Mouse (Mus musculus) kidney, postnatal 0 days (tissue): ENCODE data around the gene Sik3. TPM values are rescaled to one million over a fixed set of nuclear protein-coding genes. Genes with fewer than 3 reads are reported as not detected.
A peak's percentile ranks its signal among the peaks of the same experiment; 100 is the strongest.
"Not testable (repeated sequence)": the region's sequence is repeated elsewhere in the genome, so short reads cannot be mapped to it uniquely, and the experiment has no call there.

ENCODE experiments used
- ATAC-seq: fragments of 200-750 bp; cut with Nextera tagmentation; replicated peaks from 2 replicates; pipeline ENCODE4 v1.8.0; 2017; ENCODE audit warnings: low read depth, moderate number of reproducible peaks, moderate TSS enrichment, moderate library complexity; ENCODE audit not compliant: low FRiP score
- DNase-seq: peaks from one replicate; pipeline ENCODE4 v3.0.0-alpha.2; 2016; ENCODE audit warnings: low spot score
- H3K27ac ChIP-seq: fragments of 300-500 bp; sonication (generic); 2 replicates; pipeline ENCODE4 v1.5.1; 2014; ENCODE audit warnings: mild to moderate bottlenecking
- H3K27me3 ChIP-seq: fragments of 300-500 bp; sonication (generic); 2 replicates; pipeline ENCODE4 v1.6.1; 2014; ENCODE audit warnings: low read length, mixed read lengths; ENCODE audit not compliant: insufficient read depth
- H3K36me3 ChIP-seq: fragments of 300-500 bp; sonication (generic); 2 replicates; pipeline ENCODE4 v1.6.1; 2014; ENCODE audit warnings: low read length, mixed read lengths; ENCODE audit not compliant: insufficient read depth
- H3K4me1 ChIP-seq: fragments of 300-500 bp; sonication (generic); replicated peaks from 2 replicates; pipeline ENCODE4 v1.6.1; 2014; ENCODE audit warnings: antibody characterized with exemption, low read length, mixed read lengths; ENCODE audit not compliant: insufficient read depth
- H3K4me2 ChIP-seq: fragments of 300-500 bp; sonication (generic); 2 replicates; pipeline ENCODE4 v1.6.1; 2014; ENCODE audit warnings: mild to moderate bottlenecking, low read length, moderate library complexity, mixed read lengths
- H3K4me3 ChIP-seq: fragments of 300-500 bp; sonication (generic); replicated peaks from 2 replicates; pipeline ENCODE4 v1.5.1; 2014; ENCODE audit warnings: low read depth, low read length
- H3K9ac ChIP-seq: fragments of 300-500 bp; sonication (generic); 2 replicates; pipeline ENCODE4 v1.6.1; 2014; ENCODE audit warnings: low read depth, low read length
- H3K9me3 ChIP-seq: fragments of 300-500 bp; sonication (generic); replicated peaks from 2 replicates; pipeline ENCODE4 v1.6.1; 2016; ENCODE audit warnings: low read length, inconsistent platforms, mixed read lengths
- CTCF ChIP-seq: IDR thresholded peaks from 2 replicates; pipeline ENCODE4 v1.5.1; 2016; ENCODE audit warnings: antibody characterized with exemption, low read depth, mild to moderate bottlenecking, moderate library complexity
- WGBS: fragments of 180-500 bp; shearing (Covaris S2); extraction: QIAGEN DNeasy Blood & Tissue Kit; methylation state at CpG from one replicate; pipeline ENCODE4 v1.1.7; 2014; 5-methylcytosine and 5-hydroxymethylcytosine counted together
- polyA plus RNA-seq: library from polyadenylated mRNA; unstranded; fragments of >200 nt; fragmentation: Nextera tagmentation; extraction: Ambion mirVana; gene quantifications from 2 replicates; pipeline ENCODE4 v1.2.1, GENCODE M21; 2015

Sik3 gene
- polyA plus RNA-seq, 1 experiment from 2014 or later = 12.5 TPM

GRCm38 (mm10) chr9:46152067-46153015 is 139.7 kb downstream of the Sik3 start:
- Histone ChIP-seq H3K36me3 (no peaks in the 10 kb centered on the region), H3K27me3 (no peaks in the 10 kb centered on the region), H3K4me2 (no peak overlapping the region), H3K27ac (no peak overlapping the region), H3K9me3 (no peaks in the 10 kb centered on the region), H3K9ac (no peak overlapping the region), H3K4me3 (no peak overlapping the region), H3K4me1 (peaks cover 26% of the 10 kb centered on the region)
- no peak for ATAC-seq
- no peak for TF ChIP-seq CTCF
- 66% methylated on average over 8 of the region's 8 CpGs for WGBS
- no peak for DNase-seq

GRCm38 (mm10) chr9:46154469-46154868 is 141.8 kb downstream of the Sik3 start:
- H3K27me3 ChIP-seq = no peaks in the 10 kb centered on the region
- no peak for ATAC-seq
- H3K36me3 ChIP-seq = no peaks in the 10 kb centered on the region
- WGBS = 44% methylated on average over 2 of the region's 2 CpGs
- no peak overlapping the region for H3K4me3 ChIP-seq
- H3K9me3 ChIP-seq = no peaks in the 10 kb centered on the region
- TF ChIP-seq CTCF = no peak
- peaks cover 23% of the 10 kb centered on the region for H3K4me1 ChIP-seq
- H3K9ac ChIP-seq = no peak overlapping the region
- H3K4me2 ChIP-seq = no peak overlapping the region
- no peak overlapping the region for H3K27ac ChIP-seq
- peak; percentile 57 for DNase-seq

GRCm38 (mm10) chr9:46155026-46155425 is 142.4 kb downstream of the Sik3 start:
- no peak overlapping the region for H3K27ac ChIP-seq
- no peaks in the 10 kb centered on the region for H3K27me3 ChIP-seq
- H3K9me3 ChIP-seq = no peaks in the 10 kb centered on the region
- ATAC-seq (no peak), DNase-seq (no peak)
- H3K36me3 ChIP-seq = no peaks in the 10 kb centered on the region
- H3K9ac ChIP-seq = no peak overlapping the region
- H3K4me3 ChIP-seq = no peak overlapping the region
- no peak for TF ChIP-seq CTCF
- H3K4me2 ChIP-seq = no peak overlapping the region
- WGBS = 51% methylated on average over 4 of the region's 4 CpGs
- H3K4me1 ChIP-seq = peaks cover 18% of the 10 kb centered on the region

GRCm38 (mm10) chr9:46155818-46156217 is 143.2 kb downstream of the Sik3 start:
- not testable (repeated sequence) for DNase-seq, H3K4me3 ChIP-seq, H3K9me3 ChIP-seq, H3K27ac ChIP-seq, H3K9ac ChIP-seq, ATAC-seq, H3K36me3 ChIP-seq, H3K27me3 ChIP-seq, H3K4me2 ChIP-seq
- H3K4me1 ChIP-seq = peaks cover 11% of the 10 kb centered on the region; the same call in 1 of the 2 replicates
- 93% methylated on average over 8 of the region's 8 CpGs for WGBS

- Histone ChIP-seq H3K36me3 (peaks cover 7% of the 10 kb centered on the region; the same call in 1 of the 2 replicates), H3K27ac (peak overlapping the region; percentile 19; the same call in 1 of the 2 replicates), H3K4me1 (0 out of 2 replicates have a peak, but pooled peaks cover 2% of the 10 kb centered on the region), H3K9me3 (no peaks in the 10 kb centered on the region), H3K9ac (no peak overlapping the region), H3K27me3 (no peaks in the 10 kb centered on the region), H3K4me2 (no peak overlapping the region), H3K4me3 (no peak overlapping the region)
- whole genome bisulfite sequencing = 54% methylated on average over 4 of the region's 4 CpGs
- DNase-seq (no peak), ATAC-seq (no peak)
- no peak for TF ChIP-seq CTCF
Measured at GRCm38 (mm10) chr9:46156711-46157110, 144.1 kb downstream of the Sik3 start.

GRCm38 (mm10) chr9:46158273-46158813 is 145.7 kb downstream of the Sik3 start:
- Histone ChIP-seq H3K27ac (no peak overlapping the region), H3K27me3 (no peaks in the 10 kb centered on the region), H3K4me1 (no peaks in the 10 kb centered on the region), H3K36me3 (peaks cover 7% of the 10 kb centered on the region; the same call in 1 of the 2 replicates), H3K4me3 (no peak overlapping the region), H3K9ac (no peak overlapping the region), H3K4me2 (no peak overlapping the region), H3K9me3 (no peaks in the 10 kb centered on the region)
- no peak for ATAC-seq
- WGBS = 66% methylated on average over 4 of the region's 4 CpGs
- DNase-seq = no peak
- TF ChIP-seq CTCF = no peak
